Mouse (Mus musculus): ENCODE measurements around the gene Krtap5-5. TPM values are rescaled to one million over a fixed set of nuclear protein-coding genes. Genes with fewer than 3 reads are reported as not detected.
"Not testable (repeated sequence)": the region's sequence is repeated elsewhere in the genome, so short reads cannot be mapped to it uniquely, and the experiment has no call there.

The Krtap5-5 gene
- polyA plus RNA-seq, 1 experiment from 2014 or later, result not detected

DNA sequence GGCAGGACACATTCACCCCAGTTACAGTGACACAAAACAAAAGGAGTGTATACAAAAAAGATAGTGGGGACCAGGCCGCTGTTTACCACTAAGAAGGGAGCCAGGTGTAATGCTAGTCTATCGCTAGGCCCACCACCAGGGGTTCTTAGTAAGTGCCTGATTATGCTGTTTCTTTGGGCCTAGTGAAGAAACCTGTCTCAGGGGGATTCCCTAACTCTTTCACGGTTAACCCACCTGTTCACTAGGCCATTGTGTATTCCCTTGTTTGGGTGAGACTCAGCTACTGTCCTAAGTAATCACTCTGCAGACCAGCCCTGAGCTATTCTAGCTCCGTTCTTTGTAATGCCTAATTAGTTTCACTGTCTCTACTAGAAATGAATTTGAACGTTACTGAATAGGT is 22.9 kb downstream of the Krtap5-5 start:
- not testable (repeated sequence) for H3K4me2 ChIP-seq; H3K4me1 ChIP-seq (replicated peaks); H3K36me3 ChIP-seq; H3K9ac ChIP-seq (replicated peaks); H3K9me3 ChIP-seq; H3K27me3 ChIP-seq; ATAC-seq (ENCODE audit: insufficient number of reproducible peaks, insufficient read depth, low FRiP score, low TSS enrichment, low read depth); H3K4me3 ChIP-seq (replicated peaks); H3K27ac ChIP-seq
- 79% methylated on average over 5 of the region's 5 CpGs for WGBS

DNA sequence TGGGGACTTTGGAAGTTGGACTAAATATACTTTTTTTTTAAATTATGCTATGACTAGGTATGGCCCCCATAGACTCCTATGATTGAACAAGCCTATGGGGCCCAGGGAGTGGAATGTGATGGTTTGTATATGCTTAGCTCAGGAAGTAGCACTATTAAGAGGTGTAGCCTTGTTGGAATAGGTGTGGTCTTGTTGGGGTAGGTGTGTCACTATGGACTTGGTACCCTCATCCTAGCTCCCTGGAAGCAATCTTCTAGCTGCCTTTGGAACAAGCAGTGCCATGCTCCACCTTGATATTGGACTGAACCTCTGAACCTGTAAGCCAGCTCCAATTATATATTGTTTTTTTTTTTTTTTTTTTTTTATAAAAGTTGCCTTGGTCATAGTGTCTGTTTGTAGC is 24.3 kb downstream of the Krtap5-5 start:
- H3K4me3 ChIP-seq (replicated peaks), result no peak overlapping the region
- no peak for ATAC-seq (ENCODE audit: insufficient number of reproducible peaks, insufficient read depth, low FRiP score, low TSS enrichment, low read depth)
- no peak overlapping the region for H3K27ac ChIP-seq
- H3K4me1 ChIP-seq (replicated peaks), result no peaks in the 10 kb centered on the region
- H3K4me2 ChIP-seq, result no peak overlapping the region
- H3K27me3 ChIP-seq, result no peaks in the 10 kb centered on the region; the same call in 1 of the 2 replicates
- H3K9me3 ChIP-seq, result no peaks in the 10 kb centered on the region
- H3K9ac ChIP-seq (replicated peaks), result no peak overlapping the region
- H3K36me3 ChIP-seq, result no peaks in the 10 kb centered on the region

DNA sequence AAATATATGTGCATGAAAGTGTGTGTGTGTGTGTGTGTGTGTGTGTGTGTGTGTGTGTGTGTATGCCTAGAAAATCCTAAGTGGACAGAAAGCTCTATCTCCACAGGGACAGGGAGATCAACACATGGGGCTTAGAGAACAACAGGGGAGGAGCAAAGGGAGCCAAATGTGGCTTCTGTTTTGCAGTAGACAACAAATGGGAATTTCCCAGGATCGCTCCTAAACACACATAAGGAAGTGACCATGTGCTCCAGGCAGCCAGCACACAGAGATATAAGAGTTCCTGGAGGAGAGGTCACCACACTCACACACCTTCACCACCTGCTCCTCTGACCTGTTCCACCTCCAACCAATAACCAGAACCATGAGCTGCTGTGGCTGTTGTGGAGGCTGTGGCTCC is 28.7 kb downstream of the Krtap5-5 start, which contains the start of gene Krtap5-3:
TSS of gene Krtap5-3 (plus strand) at position 301 of the 400 bp plus-strand sequence.
- peaks cover 10% of the 10 kb centered on the region; the same call in 1 of the 2 replicates for H3K27me3 ChIP-seq
- no peaks in the 10 kb centered on the region for H3K36me3 ChIP-seq
- no peak for ATAC-seq (ENCODE audit: insufficient number of reproducible peaks, insufficient read depth, low FRiP score, low TSS enrichment, low read depth)
- no peak within 1 kb of the TSS for H3K27ac ChIP-seq
- H3K4me3 ChIP-seq (replicated peaks), result no peak within 1 kb of the TSS
- no peaks in the 10 kb centered on the region for H3K4me1 ChIP-seq (replicated peaks)
- H3K9me3 ChIP-seq, result no peaks in the 10 kb centered on the region
- H3K9ac ChIP-seq (replicated peaks), result no peak within 1 kb of the TSS
- WGBS, result 39% methylated on average over 1 of the region's 1 CpGs
- no peak within 1 kb of the TSS for H3K4me2 ChIP-seq

DNA sequence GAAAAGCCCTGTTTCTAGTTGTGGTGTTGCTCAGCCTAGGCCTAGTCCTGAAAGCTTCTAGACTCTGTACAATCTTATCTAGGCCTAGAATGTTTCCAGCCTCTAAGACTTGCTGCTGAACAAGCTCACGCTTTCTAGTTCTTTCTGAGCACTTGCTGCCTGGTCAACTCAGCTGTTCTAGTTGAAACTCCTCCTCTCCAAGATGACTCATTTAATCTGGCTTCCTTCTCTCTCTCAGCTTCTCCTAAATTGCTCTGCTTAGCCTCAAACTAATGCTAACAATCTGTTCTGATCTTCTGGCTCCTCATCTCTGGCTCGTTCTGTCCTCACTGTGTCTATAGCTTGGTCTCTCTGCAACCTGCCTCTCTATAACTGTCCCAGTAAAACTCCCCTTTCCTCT is 31.0 kb downstream of the Krtap5-5 start:
- no peak for ATAC-seq (ENCODE audit: insufficient number of reproducible peaks, insufficient read depth, low FRiP score, low TSS enrichment, low read depth)
- Histone ChIP-seq H3K9ac (replicated peaks) (no peak overlapping the region), H3K36me3 (no peaks in the 10 kb centered on the region), H3K4me1 (replicated peaks) (no peaks in the 10 kb centered on the region), H3K4me3 (replicated peaks) (no peak overlapping the region), H3K27ac (no peak overlapping the region), H3K27me3 (peaks cover 10% of the 10 kb centered on the region; the same call in 1 of the 2 replicates), H3K9me3 (no peaks in the 10 kb centered on the region), H3K4me2 (no peak overlapping the region)
- 83% methylated on average over 2 of the region's 2 CpGs for WGBS

DNA sequence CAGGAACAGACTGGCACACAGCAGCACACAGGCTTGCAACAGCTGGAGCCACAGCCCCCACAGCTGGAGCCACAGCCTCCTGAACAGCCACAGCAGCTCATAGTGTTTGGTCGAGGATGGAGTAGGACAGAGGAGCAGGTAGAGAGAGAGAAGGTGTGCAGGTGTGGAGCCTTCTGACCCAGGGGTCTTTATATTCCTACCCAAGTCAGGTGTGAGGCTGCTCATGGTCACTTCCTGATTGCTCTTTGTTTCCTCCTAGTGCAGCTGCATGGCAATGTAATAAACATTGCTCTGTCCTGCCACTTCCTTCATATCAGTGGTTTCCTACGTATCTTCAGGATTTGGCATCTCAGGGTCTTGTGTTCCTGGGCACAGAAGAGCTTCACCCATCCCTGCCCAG is 39.5 kb downstream of the Krtap5-5 start, which contains the start of gene Gm10153:
TSS of gene Gm10153 (minus strand) at position 101 of the 400 bp plus-strand sequence.
- H3K36me3 ChIP-seq, result no peaks in the 10 kb centered on the region
- H3K27me3 ChIP-seq, result peaks cover 7% of the 10 kb centered on the region; the same call in 1 of the 2 replicates
- no peak within 1 kb of the TSS for H3K9ac ChIP-seq (replicated peaks)
- no peaks in the 10 kb centered on the region for H3K9me3 ChIP-seq
- WGBS, result 48% methylated on average over 2 of the region's 2 CpGs
- H3K4me2 ChIP-seq, result no peak within 1 kb of the TSS
- no peaks in the 10 kb centered on the region for H3K4me1 ChIP-seq (replicated peaks)
- no peak for ATAC-seq (ENCODE audit: insufficient number of reproducible peaks, insufficient read depth, low FRiP score, low TSS enrichment, low read depth)
- H3K4me3 ChIP-seq (replicated peaks), result no peak within 1 kb of the TSS
- H3K27ac ChIP-seq, result no peak within 1 kb of the TSS

DNA sequence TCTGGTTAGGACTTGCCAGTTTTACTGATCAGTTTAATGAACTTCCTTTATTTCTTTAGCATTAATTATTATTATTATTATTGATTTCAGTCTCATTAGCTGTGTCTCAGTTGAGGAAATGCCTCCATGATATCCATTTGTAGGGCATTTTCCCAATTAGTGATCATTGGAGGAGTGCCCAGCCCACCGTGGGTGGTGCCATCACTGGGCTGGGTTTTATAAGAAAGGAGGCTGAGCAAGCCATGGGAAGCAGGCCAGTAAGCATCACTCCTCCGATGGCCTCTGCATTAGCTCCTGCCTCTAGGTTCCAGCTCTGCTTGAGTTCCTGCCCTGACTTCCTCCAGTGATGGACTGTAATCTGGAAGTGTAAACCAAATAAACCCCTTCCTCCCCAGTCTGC is 41.6 kb downstream of the Krtap5-5 start:
- Histone ChIP-seq H3K4me3 (replicated peaks) (no peak overlapping the region), H3K27me3 (peaks cover 7% of the 10 kb centered on the region; the same call in 1 of the 2 replicates), H3K27ac (no peak overlapping the region), H3K36me3 (no peaks in the 10 kb centered on the region), H3K4me1 (replicated peaks) (no peaks in the 10 kb centered on the region), H3K9me3 (no peaks in the 10 kb centered on the region), H3K9ac (replicated peaks) (no peak overlapping the region), H3K4me2 (no peak overlapping the region)
- WGBS, result 81% methylated on average over 2 of the region's 2 CpGs
- ATAC-seq (ENCODE audit: insufficient number of reproducible peaks, insufficient read depth, low FRiP score, low TSS enrichment, low read depth), result no peak

DNA sequence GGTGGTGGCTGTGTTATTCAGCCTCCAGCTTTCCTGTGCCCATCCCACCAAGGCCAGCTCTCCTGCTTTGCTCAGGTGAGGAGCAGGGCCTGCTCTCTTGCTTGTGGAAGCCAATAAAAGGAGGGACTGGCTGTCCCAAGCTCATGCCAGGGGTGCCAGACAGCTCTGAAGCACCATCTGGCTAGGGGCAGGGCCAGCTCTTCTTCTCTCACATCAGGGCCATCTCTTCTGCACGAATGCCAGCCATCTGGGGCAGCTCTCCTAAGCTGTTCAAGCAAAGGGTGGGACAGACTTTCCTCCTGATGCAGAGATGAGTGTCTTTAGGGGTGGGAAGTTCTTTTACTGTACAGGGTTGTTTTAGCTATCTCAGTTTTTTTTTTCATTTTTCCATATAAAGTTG is 48.8 kb downstream of the Krtap5-5 start:
- 55% methylated on average over 1 of the region's 1 CpGs for WGBS
- no peak for ATAC-seq (ENCODE audit: insufficient number of reproducible peaks, insufficient read depth, low FRiP score, low TSS enrichment, low read depth)
- no peaks in the 10 kb centered on the region for H3K4me1 ChIP-seq (replicated peaks)
- no peak overlapping the region for H3K9ac ChIP-seq (replicated peaks)
- H3K4me2 ChIP-seq, result no peak overlapping the region
- no peak overlapping the region for H3K4me3 ChIP-seq (replicated peaks)
- no peaks in the 10 kb centered on the region for H3K27me3 ChIP-seq
- no peaks in the 10 kb centered on the region for H3K9me3 ChIP-seq
- no peaks in the 10 kb centered on the region for H3K36me3 ChIP-seq
- H3K27ac ChIP-seq, result no peak overlapping the region

Other genes starting within 250 kb of the Krtap5-5 start
- gene Mob2, start 168.9 kb downstream of the Krtap5-5 start, polyA plus RNA-seq (2016; fragmentation: Nextera tagmentation; extraction: Ambion mirVana), result 62.2 and 64.1 TPM in 2 replicates
- gene Dusp8, start 134.1 kb downstream of the Krtap5-5 start, polyA plus RNA-seq (2016; fragmentation: Nextera tagmentation; extraction: Ambion mirVana), result 0.88 and 1.0 TPM in 2 replicates
- not detected in 2 replicates for gene Gm45618, start 109.2 kb downstream of the Krtap5-5 start, polyA plus RNA-seq (2016; fragmentation: Nextera tagmentation; extraction: Ambion mirVana)
- not detected in 2 replicates for gene Gm39115, start 93.9 kb downstream of the Krtap5-5 start, polyA plus RNA-seq (2016; fragmentation: Nextera tagmentation; extraction: Ambion mirVana)
- not detected in 2 replicates for gene Gm45337, start 85.4 kb downstream of the Krtap5-5 start, polyA plus RNA-seq (2016; fragmentation: Nextera tagmentation; extraction: Ambion mirVana)
- gene Gm29735, start 72.9 kb downstream of the Krtap5-5 start, polyA plus RNA-seq (2016; fragmentation: Nextera tagmentation; extraction: Ambion mirVana), result not detected in 2 replicates
- gene Gm4553, start 64.2 kb downstream of the Krtap5-5 start, polyA plus RNA-seq (2016; fragmentation: Nextera tagmentation; extraction: Ambion mirVana), result not detected in 2 replicates
- gene Krtap5-2, start 54.0 kb downstream of the Krtap5-5 start, polyA plus RNA-seq (2016; fragmentation: Nextera tagmentation; extraction: Ambion mirVana), result not detected in 2 replicates
- not detected in 2 replicates for gene Gm10153, start 39.6 kb downstream of the Krtap5-5 start, polyA plus RNA-seq (2016; fragmentation: Nextera tagmentation; extraction: Ambion mirVana)
- gene Krtap5-3, start 28.6 kb downstream of the Krtap5-5 start, polyA plus RNA-seq (2016; fragmentation: Nextera tagmentation; extraction: Ambion mirVana), result not detected in 2 replicates
- gene Gm7579, start 18.1 kb downstream of the Krtap5-5 start, polyA plus RNA-seq (2016; fragmentation: Nextera tagmentation; extraction: Ambion mirVana), result not detected in 2 replicates
- not detected in 2 replicates for gene Gm40460, start 11.1 kb upstream of the Krtap5-5 start, polyA plus RNA-seq (2016; fragmentation: Nextera tagmentation; extraction: Ambion mirVana)
- gene Gm2431, start 28.4 kb upstream of the Krtap5-5 start, polyA plus RNA-seq (2016; fragmentation: Nextera tagmentation; extraction: Ambion mirVana), result not detected in 2 replicates
- gene Gm4559, start 44.4 kb upstream of the Krtap5-5 start, polyA plus RNA-seq (2016; fragmentation: Nextera tagmentation; extraction: Ambion mirVana), result not detected in 2 replicates
- gene Krtap5-1, start 67.1 kb upstream of the Krtap5-5 start, polyA plus RNA-seq (2016; fragmentation: Nextera tagmentation; extraction: Ambion mirVana), result not detected in 2 replicates
- not detected in 2 replicates for gene Krtap5-4, start 73.6 kb upstream of the Krtap5-5 start, polyA plus RNA-seq (2016; fragmentation: Nextera tagmentation; extraction: Ambion mirVana)
- 0.27 and 0.33 TPM in 2 replicates for gene Ifitm10, start 143.8 kb upstream of the Krtap5-5 start, polyA plus RNA-seq (2016; fragmentation: Nextera tagmentation; extraction: Ambion mirVana)
- gene Gm49369, start 152.7 kb upstream of the Krtap5-5 start, polyA plus RNA-seq (2016; fragmentation: Nextera tagmentation; extraction: Ambion mirVana), result 0.63 and 3.4 TPM in 2 replicates
- 135 and 145 TPM in 2 replicates for gene Ctsd, start 158.1 kb upstream of the Krtap5-5 start, polyA plus RNA-seq (2016; fragmentation: Nextera tagmentation; extraction: Ambion mirVana)
- gene Syt8, start 204.9 kb upstream of the Krtap5-5 start, polyA plus RNA-seq (2016; fragmentation: Nextera tagmentation; extraction: Ambion mirVana), result 0.60 TPM in 1 of 2 replicates, not detected in the other
- 14.4 and 15.3 TPM in 2 replicates for gene Tnni2, start 211.8 kb upstream of the Krtap5-5 start, polyA plus RNA-seq (2016; fragmentation: Nextera tagmentation; extraction: Ambion mirVana)
- gene Lsp1, start 230.8 kb upstream of the Krtap5-5 start, polyA plus RNA-seq (2016; fragmentation: Nextera tagmentation; extraction: Ambion mirVana), result 30.2 and 30.3 TPM in 2 replicates

Measured in limb, embryonic 12.5 days (tissue).